Mouse (Mus musculus) liver, adult 2 months (tissue): ENCODE measurements around the gene Prkca. TPM values are rescaled to one million over a fixed set of nuclear protein-coding genes. Genes with fewer than 3 reads are reported as not detected.
A peak's percentile ranks its signal among the peaks of the same experiment; 100 is the strongest.

ENCODE experiments used
- DNase-seq: peaks from one replicate; pipeline ENCODE4 v3.0.0-alpha.2; 2011; ENCODE audit warnings: low read depth, low spot score; ENCODE audit errors: extremely low read depth
- H3K27ac ChIP-seq: fragments of 200-500 bp; replicated peaks from 2 replicates; pipeline ENCODE4 v1.5.1; 2012; ENCODE audit warnings: low read depth, mild to moderate bottlenecking, control low read depth, inconsistent platforms, low read length; ENCODE audit not compliant: insufficient read depth
- H3K27me3 ChIP-seq: fragments of 200-500 bp; 2 replicates; pipeline ENCODE4 v1.6.1; 2012; ENCODE audit warnings: mild to moderate bottlenecking, moderate library complexity, low read length, inconsistent platforms; ENCODE audit not compliant: control insufficient read depth, insufficient read depth
- H3K36me3 ChIP-seq: fragments of 200-500 bp; 2 replicates; pipeline ENCODE4 v1.6.1; 2012; ENCODE audit warnings: low read length, inconsistent platforms; ENCODE audit not compliant: control insufficient read depth, insufficient read depth
- H3K4me1 ChIP-seq: fragments of 200-500 bp; 2 replicates; pipeline ENCODE4 v1.6.1; 2011; ENCODE audit warnings: low read length; ENCODE audit not compliant: control insufficient read depth, insufficient read depth
- H3K4me3 ChIP-seq: fragments of 200-500 bp; 2 replicates; pipeline ENCODE4 v1.5.1; 2011; ENCODE audit warnings: low read depth, mild to moderate bottlenecking, control low read depth, low read length, moderate library complexity; ENCODE audit not compliant: insufficient read depth
- H3K79me2 ChIP-seq: fragments of 200-500 bp; 2 replicates; pipeline ENCODE4 v1.6.1; 2012; ENCODE audit warnings: inconsistent platforms, mild to moderate bottlenecking, low read length, moderate library complexity; ENCODE audit not compliant: control insufficient read depth, insufficient read depth
- H3K9ac ChIP-seq: fragments of 200-500 bp; 2 replicates; pipeline ENCODE4 v1.6.1; 2012; ENCODE audit warnings: low read depth, mild to moderate bottlenecking, control low read depth, inconsistent platforms, low read length
- CTCF ChIP-seq: fragments of 200-500 bp; IDR thresholded peaks from 2 replicates; pipeline ENCODE4 v1.5.1; 2011; ENCODE audit warnings: low read depth, low read length, control low read depth
- POLR2A ChIP-seq: fragments of 200-500 bp; IDR thresholded peaks from 2 replicates; pipeline ENCODE4 v1.6.1; 2011; ENCODE audit warnings: low read length, control low read depth; ENCODE audit not compliant: insufficient read depth; ENCODE audit errors: extremely low read depth
- WGBS: fragments of 180-500 bp; shearing (Covaris S2); methylation state at CpG from one replicate; pipeline ENCODE4 v1.1.7; 2018; 5-methylcytosine and 5-hydroxymethylcytosine counted together
- polyA plus RNA-seq: library from polyadenylated mRNA; depleted of rRNA; stranded (reverse); fragments of >200 nt; gene quantifications from 2 replicates; pipeline ENCODE4 v1.2.3, GENCODE M21; 2012
- total RNA-seq: library from RNA; depleted of rRNA; stranded (reverse); fragments of >200 nt; gene quantifications from 2 replicates; pipeline ENCODE4 v1.2.3, GENCODE M21; 2014

The Prkca gene
- total and polyA plus RNA-seq, 2 experiments, result 2.8 to 4.3 TPM

GRCm38 (mm10) chr11:108249047-108249403 lies 94.7 kb downstream of the Prkca start:
- Histone ChIP-seq H3K4me1 (peaks cover 13% of the 10 kb centered on the region), H3K36me3 (no peaks in the 10 kb centered on the region), H3K27ac (no peak overlapping the region), H3K27me3 (no peaks in the 10 kb centered on the region), H3K79me2 (no peaks in the 10 kb centered on the region), H3K4me3 (no peak overlapping the region), H3K9ac (no peak overlapping the region)
- no peak for DNase-seq
- TF ChIP-seq CTCF (no peak), POLR2A (no peak)
- 87% methylated on average over 3 of the region's 3 CpGs for WGBS

- TF ChIP-seq POLR2A (no peak), CTCF (no peak)
- no peak overlapping the region for H3K4me3 ChIP-seq
- no peaks in the 10 kb centered on the region for H3K36me3 ChIP-seq
- peaks cover 13% of the 10 kb centered on the region for H3K4me1 ChIP-seq
- H3K9ac ChIP-seq, result 0 out of 2 replicates have a peak overlapping the region, but pooled peaks have one; percentile 38
- no peak overlapping the region for H3K27ac ChIP-seq
- no peak for DNase-seq
- H3K27me3 ChIP-seq, result no peaks in the 10 kb centered on the region
- 72% methylated on average over 12 of the region's 12 CpGs for WGBS
- H3K79me2 ChIP-seq, result no peaks in the 10 kb centered on the region; the same call in 1 of the 2 replicates
These were observed 95.3 kb downstream of the Prkca start for GRCm38 (mm10) chr11:108248218-108249046.

GRCm38 (mm10) chr11:108247121-108247863 lies 96.4 kb downstream of the Prkca start:
- DNase-seq, result no peak
- H3K9ac ChIP-seq, result no peak overlapping the region
- WGBS, result 88% methylated on average over 10 of the region's 10 CpGs
- H3K36me3 ChIP-seq, result no peaks in the 10 kb centered on the region
- H3K27me3 ChIP-seq, result no peaks in the 10 kb centered on the region
- H3K4me1 ChIP-seq, result peaks cover 6% of the 10 kb centered on the region
- no peaks in the 10 kb centered on the region; the same call in 1 of the 2 replicates for H3K79me2 ChIP-seq
- no peak overlapping the region for H3K4me3 ChIP-seq
- H3K27ac ChIP-seq, result no peak overlapping the region
- TF ChIP-seq POLR2A (no peak), CTCF (no peak)

- Histone ChIP-seq H3K4me1 (peaks cover under 1% of the 10 kb centered on the region), H3K27me3 (no peaks in the 10 kb centered on the region), H3K27ac (no peak overlapping the region), H3K9ac (no peak overlapping the region), H3K36me3 (no peaks in the 10 kb centered on the region), H3K4me3 (no peak overlapping the region), H3K79me2 (no peaks in the 10 kb centered on the region; the same call in 1 of the 2 replicates)
- TF ChIP-seq POLR2A (no peak), CTCF (no peak)
- DNase-seq, result no peak
- 94% methylated on average over 4 of the region's 4 CpGs for WGBS
These were observed 97.4 kb downstream of the Prkca start for GRCm38 (mm10) chr11:108246267-108246702.

GRCm38 (mm10) chr11:108244241-108244640 lies 99.5 kb downstream of the Prkca start:
- no peaks in the 10 kb centered on the region for H3K27me3 ChIP-seq
- H3K27ac ChIP-seq, result no peak overlapping the region
- H3K4me1 ChIP-seq, result no peaks in the 10 kb centered on the region
- H3K79me2 ChIP-seq, result no peaks in the 10 kb centered on the region; the same call in 1 of the 2 replicates
- H3K4me3 ChIP-seq, result no peak overlapping the region
- no peak for DNase-seq
- H3K36me3 ChIP-seq, result no peaks in the 10 kb centered on the region
- H3K9ac ChIP-seq, result no peak overlapping the region
- TF ChIP-seq POLR2A, result no peak
- no peak for TF ChIP-seq CTCF
- 80% methylated on average over 2 of the region's 2 CpGs for WGBS

- 90% methylated on average over 2 of the region's 2 CpGs for WGBS
These were observed 100.1 kb downstream of the Prkca start for GRCm38 (mm10) chr11:108243633-108244032.

More at GRCm38 (mm10) chr11:108243633-108244032, 100.1 kb downstream of the Prkca start:
- DNase-seq, result no peak
- Histone ChIP-seq H3K27me3 (no peaks in the 10 kb centered on the region), H3K4me1 (no peaks in the 10 kb centered on the region), H3K36me3 (no peaks in the 10 kb centered on the region), H3K9ac (no peak overlapping the region), H3K27ac (no peak overlapping the region), H3K79me2 (no peaks in the 10 kb centered on the region; the same call in 1 of the 2 replicates), H3K4me3 (no peak overlapping the region)
- no peak for TF ChIP-seq CTCF
- no peak for TF ChIP-seq POLR2A
